Mouse (Mus musculus) hindbrain, embryonic 11.5 days (tissue): ENCODE data around the gene 1700017B05Rik. TPM values are rescaled to one million over a fixed set of nuclear protein-coding genes. Genes with fewer than 3 reads are reported as not detected.

ENCODE experiments used
- ATAC-seq: fragments of 200-750 bp; cut with Nextera tagmentation; 2 replicates; pipeline ENCODE4 v1.8.0; 2017; ENCODE audit warnings: mild to moderate bottlenecking, moderate TSS enrichment, moderate library complexity; ENCODE audit not compliant: low FRiP score
- DNase-seq: peaks from one replicate; pipeline ENCODE4 v3.0.0-alpha.2; 2015; ENCODE audit warnings: low spot score
- H3K27ac ChIP-seq: fragments of 300-500 bp; sonication (generic); 2 replicates; pipeline ENCODE4 v1.5.1; 2014; ENCODE audit warnings: mild to moderate bottlenecking, low read depth, low read length
- H3K27me3 ChIP-seq: fragments of 300-500 bp; sonication (generic); 2 replicates; pipeline ENCODE4 v1.6.1; 2014; ENCODE audit warnings: mild to moderate bottlenecking, low read length, moderate library complexity, mixed read lengths; ENCODE audit not compliant: control insufficient read depth, insufficient read depth
- H3K36me3 ChIP-seq: fragments of 300-500 bp; sonication (generic); 2 replicates; pipeline ENCODE4 v1.6.1; 2014; ENCODE audit warnings: mild to moderate bottlenecking, low read length, moderate library complexity, mixed read lengths; ENCODE audit not compliant: control insufficient read depth, insufficient read depth
- H3K4me1 ChIP-seq: fragments of 300-500 bp; sonication (generic); replicated peaks from 2 replicates; pipeline ENCODE4 v1.6.1; 2014; ENCODE audit warnings: low read length, mixed read lengths; ENCODE audit not compliant: control insufficient read depth, insufficient read depth
- H3K4me2 ChIP-seq: fragments of 300-500 bp; sonication (generic); replicated peaks from 2 replicates; pipeline ENCODE4 v1.6.1; 2014; ENCODE audit warnings: mild to moderate bottlenecking, low read depth, low read length
- H3K4me3 ChIP-seq: fragments of 300-500 bp; sonication (generic); 2 replicates; pipeline ENCODE4 v1.5.1; 2014; ENCODE audit warnings: low read depth, low read length
- H3K9ac ChIP-seq: fragments of 300-500 bp; sonication (generic); 2 replicates; pipeline ENCODE4 v1.6.1; 2014; ENCODE audit warnings: low read depth, low read length
- H3K9me3 ChIP-seq: fragments of 300-500 bp; sonication (generic); 2 replicates; pipeline ENCODE4 v1.6.1; 2016; ENCODE audit warnings: low read length; ENCODE audit not compliant: control insufficient read depth
- WGBS: fragments of 180-500 bp; shearing (Covaris S2); extraction: QIAGEN DNeasy Blood & Tissue Kit; methylation state at CpG from one replicate; pipeline ENCODE4 v1.1.7; 2014; 5-methylcytosine and 5-hydroxymethylcytosine counted together
- polyA plus RNA-seq: library from polyadenylated mRNA; unstranded; fragments of >200 nt; fragmentation: Nextera tagmentation; extraction: Ambion mirVana; gene quantifications from 2 replicates; pipeline ENCODE4 v1.2.1, GENCODE M21; 2014

1700017B05Rik gene
- polyA plus RNA-seq, 1 experiment from 2014 or later, result 7.6 TPM

DNA sequence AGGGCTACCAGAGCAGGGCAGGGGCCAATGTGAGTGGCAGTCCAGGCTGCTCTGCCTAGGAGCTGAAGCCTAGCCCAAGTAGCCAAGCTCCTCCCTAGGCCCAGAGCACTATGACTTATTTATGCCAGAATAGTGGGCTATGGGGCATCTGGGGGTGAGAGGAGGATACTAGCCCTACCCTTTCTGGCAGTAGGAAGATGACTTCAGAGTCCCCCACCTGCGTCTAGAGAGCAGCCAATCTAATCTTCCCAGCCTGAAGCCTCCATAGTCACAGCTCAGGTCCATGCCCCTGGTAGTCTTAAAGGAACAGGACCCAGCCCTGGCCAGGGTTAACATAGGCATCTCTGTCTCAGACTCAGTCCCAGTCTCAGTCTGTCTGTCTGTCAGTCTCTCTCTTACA lies 7.0 kb upstream of the 1700017B05Rik start:
- H3K27me3 ChIP-seq, result no peaks in the 10 kb centered on the region
- ATAC-seq (no peak), DNase-seq (no peak)
- H3K4me1 ChIP-seq, result peaks cover 11% of the 10 kb centered on the region
- H3K27ac ChIP-seq, result no peak overlapping the region
- no peak overlapping the region for H3K4me3 ChIP-seq
- WGBS, result 59% methylated on average over 1 of the region's 1 CpGs
- H3K9me3 ChIP-seq, result no peaks in the 10 kb centered on the region
- H3K9ac ChIP-seq, result no peak overlapping the region
- no peak overlapping the region for H3K4me2 ChIP-seq
- H3K36me3 ChIP-seq, result no peaks in the 10 kb centered on the region

DNA sequence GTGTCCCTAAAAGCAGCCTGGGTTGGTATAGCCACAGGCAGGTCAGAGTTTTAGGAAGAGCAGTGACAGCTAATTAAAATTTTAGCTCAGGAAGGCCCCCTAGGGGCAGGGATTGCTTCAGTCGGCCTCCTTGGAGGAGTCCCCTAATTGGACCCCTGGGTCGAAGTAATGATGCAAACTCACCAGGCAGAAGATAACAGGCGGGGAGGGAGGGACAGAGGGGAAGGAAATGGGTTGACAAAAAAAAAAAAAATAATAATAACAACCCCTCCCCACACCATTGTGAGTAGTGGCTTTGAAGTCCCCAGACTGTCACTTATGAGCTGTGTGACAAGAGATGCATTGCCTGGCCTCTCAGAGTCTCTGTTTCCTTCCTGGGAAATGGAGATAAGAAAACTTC lies 6.2 kb upstream of the 1700017B05Rik start:
- no peak overlapping the region for H3K9ac ChIP-seq
- H3K9me3 ChIP-seq, result no peaks in the 10 kb centered on the region
- ATAC-seq (no peak), DNase-seq (no peak)
- WGBS, result 17% methylated on average over 3 of the region's 3 CpGs
- peaks cover 2% of the 10 kb centered on the region; the same call in 1 of the 2 replicates for H3K27me3 ChIP-seq
- peaks cover 11% of the 10 kb centered on the region for H3K4me1 ChIP-seq
- H3K4me2 ChIP-seq, result no peak overlapping the region
- H3K36me3 ChIP-seq, result no peaks in the 10 kb centered on the region
- no peak overlapping the region for H3K4me3 ChIP-seq
- no peak overlapping the region for H3K27ac ChIP-seq

DNA sequence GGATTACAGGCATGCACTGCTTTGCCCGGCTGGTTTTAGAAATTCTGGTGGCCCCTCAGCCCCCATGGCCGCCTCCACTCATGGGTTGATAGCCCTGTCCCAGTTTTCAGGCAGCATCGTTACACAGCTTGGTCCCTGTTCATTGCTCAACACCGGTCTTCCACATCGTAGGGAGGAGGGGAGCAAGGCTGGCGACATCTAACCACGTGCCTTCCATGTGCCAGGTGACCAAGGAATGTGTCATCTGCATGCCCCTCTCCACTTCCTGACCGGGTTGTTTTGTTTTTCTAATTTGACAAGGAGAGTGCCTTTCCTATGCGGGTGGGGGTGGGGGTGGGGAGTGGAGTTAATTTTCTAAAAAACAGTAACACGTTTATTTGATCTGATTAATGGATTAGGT lies 5.7 kb upstream of the 1700017B05Rik start:
- H3K4me1 ChIP-seq, result peaks cover 11% of the 10 kb centered on the region
- no peaks in the 10 kb centered on the region for H3K9me3 ChIP-seq
- no peaks in the 10 kb centered on the region for H3K36me3 ChIP-seq
- no peak for ATAC-seq
- peaks cover 2% of the 10 kb centered on the region; the same call in 1 of the 2 replicates for H3K27me3 ChIP-seq
- no peak for DNase-seq
- no peak overlapping the region for H3K4me3 ChIP-seq
- no peak overlapping the region for H3K4me2 ChIP-seq
- H3K9ac ChIP-seq, result no peak overlapping the region
- H3K27ac ChIP-seq, result no peak overlapping the region
- 27% methylated on average over 10 of the region's 10 CpGs for whole genome bisulfite sequencing

DNA sequence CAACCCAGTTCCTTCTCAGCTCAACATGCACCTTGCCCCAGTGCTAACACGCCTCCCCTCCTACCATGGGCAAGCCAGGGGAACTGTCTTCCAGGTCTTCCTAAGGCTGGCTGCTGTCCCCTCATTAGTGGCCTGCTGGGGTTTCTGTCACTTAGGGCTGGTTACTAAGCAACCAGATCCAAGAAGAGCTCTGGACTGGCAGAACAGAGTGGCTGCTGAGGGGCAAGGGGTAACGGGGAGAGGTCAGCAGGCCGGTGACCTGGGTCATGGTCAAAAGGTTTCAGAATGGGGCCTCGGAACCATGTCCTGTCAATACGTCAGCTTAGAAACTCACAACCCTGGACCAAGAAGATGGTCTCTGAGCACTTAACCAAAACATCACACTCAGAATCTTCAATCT lies 5.0 kb upstream of the 1700017B05Rik start:
- Histone ChIP-seq H3K27ac (no peak overlapping the region), H3K4me3 (no peak overlapping the region), H3K9ac (no peak overlapping the region), H3K36me3 (no peaks in the 10 kb centered on the region), H3K4me2 (no peak overlapping the region), H3K27me3 (peaks cover 2% of the 10 kb centered on the region; the same call in 1 of the 2 replicates), H3K4me1 (peaks cover 11% of the 10 kb centered on the region), H3K9me3 (no peaks in the 10 kb centered on the region)
- WGBS, result 3% methylated on average over 5 of the region's 5 CpGs
- DNase-seq (peak; percentile 42), ATAC-seq (no peak)

DNA sequence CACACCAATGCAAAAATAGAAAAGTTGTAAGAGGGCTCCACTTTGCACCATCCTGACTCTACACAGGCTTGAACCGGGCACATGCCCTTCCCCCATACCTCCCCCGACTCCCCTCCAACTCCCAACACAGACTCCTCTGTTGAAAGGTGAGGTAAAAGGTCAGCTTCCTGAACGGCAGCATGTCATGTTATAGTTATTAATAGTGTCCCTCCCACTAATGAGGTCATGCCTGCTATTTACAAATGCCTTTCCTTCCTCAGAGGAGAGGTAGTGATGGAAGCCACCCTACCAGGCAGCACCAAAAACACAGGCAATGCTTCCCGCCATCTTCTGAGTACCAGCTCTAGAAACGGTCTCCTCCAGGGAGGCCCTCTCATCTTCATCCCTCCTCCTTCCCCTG lies 2.7 kb upstream of the 1700017B05Rik start:
- ATAC-seq, result no peak
- Histone ChIP-seq H3K9ac (no peak overlapping the region), H3K9me3 (no peaks in the 10 kb centered on the region), H3K27ac (no peak overlapping the region), H3K4me1 (peaks cover 8% of the 10 kb centered on the region), H3K4me3 (no peak overlapping the region), H3K27me3 (peaks cover 6% of the 10 kb centered on the region), H3K4me2 (no peak overlapping the region), H3K36me3 (no peaks in the 10 kb centered on the region)
- DNase-seq, result no peak
- WGBS, result 33% methylated on average over 5 of the region's 5 CpGs

DNA sequence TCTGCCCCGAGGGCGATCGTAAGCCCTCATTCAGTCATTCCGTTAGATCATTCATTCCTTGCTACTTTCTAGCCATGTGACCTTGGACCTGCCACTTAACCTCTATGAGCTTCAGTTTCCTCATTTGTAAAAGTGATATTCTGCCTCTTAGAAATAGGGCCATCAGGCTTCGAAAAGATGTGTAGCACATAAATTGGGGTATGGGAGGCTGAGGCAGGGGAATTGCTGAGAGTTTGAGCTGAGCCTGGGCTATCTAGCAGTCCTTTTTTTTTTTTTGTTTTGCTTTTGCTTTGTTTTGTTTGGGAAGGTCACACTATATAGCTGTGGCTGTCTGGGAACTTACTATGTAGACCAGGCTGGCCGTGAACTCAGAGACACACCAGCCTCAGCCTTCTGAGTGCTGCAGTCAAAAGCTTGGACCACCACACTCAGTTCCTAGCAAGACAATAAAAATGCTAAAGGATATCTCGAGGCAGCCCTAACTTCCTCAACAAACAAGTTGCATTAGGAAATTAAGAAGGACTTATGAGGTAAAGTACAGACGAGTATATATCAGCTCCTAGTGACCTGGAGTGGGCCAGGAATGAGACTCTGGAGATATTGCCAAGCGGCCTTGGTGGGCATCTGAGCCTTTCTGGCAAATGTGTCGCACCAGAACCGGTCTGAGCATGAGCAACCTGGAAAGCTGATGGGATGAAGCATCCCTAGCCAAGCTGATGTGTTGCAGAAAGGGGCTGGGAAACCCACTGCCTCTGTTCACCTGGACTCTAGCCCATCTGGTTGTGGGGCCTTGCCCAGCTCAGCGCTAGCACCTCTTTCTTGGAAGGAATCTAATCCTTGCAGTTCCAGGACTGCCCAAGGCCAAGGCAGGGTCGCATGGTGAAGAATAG lies 628 bp upstream of the 1700017B05Rik start:
- Histone ChIP-seq H3K4me3 (peak overlapping the region; percentile 57), H3K4me2 (peak overlapping the region; percentile 70), H3K27ac (no peak overlapping the region), H3K9ac (peak overlapping the region; percentile 67), H3K27me3 (peaks cover 6% of the 10 kb centered on the region), H3K4me1 (peaks cover 8% of the 10 kb centered on the region), H3K36me3 (no peaks in the 10 kb centered on the region), H3K9me3 (no peaks in the 10 kb centered on the region)
- 54% methylated on average over 13 of the region's 13 CpGs for WGBS
- ATAC-seq (no peak), DNase-seq (no peak)

DNA sequence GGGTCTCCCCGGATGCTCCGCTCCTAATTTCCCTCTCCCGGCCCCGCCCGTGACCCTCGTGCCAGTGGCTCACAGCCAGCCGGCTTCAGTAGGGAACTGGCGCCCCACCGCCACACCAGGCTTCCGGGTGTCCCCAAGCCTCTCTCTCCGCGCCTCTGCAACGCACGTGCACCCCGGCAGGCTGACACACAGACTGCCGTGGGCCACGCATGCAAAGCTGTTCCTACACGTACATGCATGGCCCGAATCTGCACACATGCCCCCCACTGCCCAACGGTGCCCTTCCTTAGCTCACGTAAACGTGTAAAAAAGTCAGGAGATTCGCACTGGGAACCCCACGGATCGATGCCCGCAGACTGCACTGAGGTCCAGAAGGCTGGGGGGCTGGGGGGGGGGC lies 898 bp downstream of the 1700017B05Rik start:
- DNase-seq (peak; percentile 44), ATAC-seq (0 out of 2 replicates have a peak, but pooled peaks have one; percentile 6)
- peaks cover 6% of the 10 kb centered on the region for H3K27me3 ChIP-seq
- H3K4me1 ChIP-seq, result peaks cover 3% of the 10 kb centered on the region; the same call in 1 of the 2 replicates
- H3K9ac ChIP-seq, result peak overlapping the region; percentile 67
- whole genome bisulfite sequencing, result under 1% methylated on average over 23 of the region's 26 CpGs
- no peak overlapping the region for H3K27ac ChIP-seq
- H3K9me3 ChIP-seq, result no peaks in the 10 kb centered on the region
- H3K4me3 ChIP-seq, result peak overlapping the region; percentile 57
- H3K36me3 ChIP-seq, result no peaks in the 10 kb centered on the region
- H3K4me2 ChIP-seq, result peak overlapping the region; percentile 70

DNA sequence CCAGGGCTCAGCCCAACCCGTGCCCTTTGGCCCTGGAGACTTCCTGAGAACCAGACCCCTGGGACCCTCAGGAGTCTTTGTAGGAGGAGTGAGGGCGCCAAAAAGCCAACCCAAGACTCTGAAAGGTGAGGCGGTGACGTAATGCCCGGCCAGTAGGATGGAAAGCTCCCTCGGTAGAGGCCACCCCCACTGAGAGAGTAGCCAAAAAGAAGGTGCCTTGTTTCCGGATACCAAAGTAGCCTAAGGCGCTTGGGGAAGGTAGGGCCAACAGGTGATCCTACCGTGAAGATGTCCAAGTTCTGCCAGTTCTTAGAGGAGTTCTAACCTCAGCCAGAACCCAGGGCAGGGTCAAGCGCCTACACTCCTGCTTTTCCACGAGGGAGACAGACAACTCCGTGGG lies 1.5 kb downstream of the 1700017B05Rik start:
- peaks cover 3% of the 10 kb centered on the region; the same call in 1 of the 2 replicates for H3K4me1 ChIP-seq
- no peak overlapping the region; the same call in 1 of the 2 replicates for H3K9ac ChIP-seq
- no peak overlapping the region for H3K27ac ChIP-seq
- H3K9me3 ChIP-seq, result no peaks in the 10 kb centered on the region
- no peaks in the 10 kb centered on the region for H3K36me3 ChIP-seq
- 21% methylated on average over 12 of the region's 12 CpGs for WGBS
- peak overlapping the region; percentile 70 for H3K4me2 ChIP-seq
- peaks cover 6% of the 10 kb centered on the region for H3K27me3 ChIP-seq
- no peak for DNase-seq
- peak overlapping the region; percentile 57 for H3K4me3 ChIP-seq
- ATAC-seq, result no peak

DNA sequence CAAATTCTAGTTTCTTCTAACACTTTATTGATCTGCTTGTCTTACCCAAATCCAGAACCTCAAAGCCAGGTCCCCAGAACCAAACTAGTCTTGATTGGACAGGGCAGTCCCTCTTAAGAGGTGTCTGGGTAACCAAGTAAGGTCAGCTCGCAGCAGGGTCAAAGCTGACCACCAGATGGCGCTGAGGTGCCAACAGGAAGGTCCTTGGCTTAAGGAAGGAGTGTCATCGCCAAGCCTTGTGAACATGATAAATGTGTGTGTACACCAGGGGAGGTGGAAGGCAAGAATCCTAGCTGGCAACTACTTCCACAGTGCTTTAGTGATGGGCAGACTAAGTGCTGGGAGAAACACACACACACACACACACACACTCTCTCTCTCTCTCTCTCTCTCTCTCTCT lies 2.7 kb downstream of the 1700017B05Rik start:
- Histone ChIP-seq H3K4me2 (no peak overlapping the region), H3K4me3 (no peak overlapping the region), H3K4me1 (peaks cover 3% of the 10 kb centered on the region; the same call in 1 of the 2 replicates), H3K27ac (no peak overlapping the region), H3K27me3 (peaks cover 6% of the 10 kb centered on the region), H3K9me3 (no peaks in the 10 kb centered on the region), H3K36me3 (no peaks in the 10 kb centered on the region), H3K9ac (no peak overlapping the region)
- ATAC-seq (no peak), DNase-seq (peak; percentile 95)
- WGBS, result 7% methylated on average over 3 of the region's 3 CpGs
